Mouse (Mus musculus) heart, adult 2 months (tissue): ENCODE data around the gene Ubac1.

Experiments
- CTCF ChIP-seq: fragments of 200-600 bp; IDR thresholded peaks from 2 replicates; pipeline ENCODE4 v1.8.1; 2022; ENCODE audit warnings: antibody characterized with exemption, mild to moderate bottlenecking, moderate library complexity
- POLR2A ChIP-seq: fragments of 200-500 bp; IDR thresholded peaks from 2 replicates; pipeline ENCODE4 v1.6.1; 2011; ENCODE audit warnings: mild to moderate bottlenecking, low read depth, low read length, control low read depth; ENCODE audit not compliant: insufficient read depth

GRCm38 (mm10) chr2:25983159-25983907 lies 38.2 kb downstream of the Ubac1 start, which contains the start of gene Camsap1:
- TF ChIP-seq POLR2A, result 0 out of 2 replicates have a peak, but pooled peaks have one; percentile 40
- no peak for TF ChIP-seq CTCF
